Mouse (Mus musculus) liver, postnatal 0 days (tissue): ENCODE measurements around the gene Cacna2d4.
A peak's percentile ranks its signal among the peaks of the same experiment; 100 is the strongest.

Experiments used
- CTCF ChIP-seq: sonication (generic); IDR thresholded peaks from 2 replicates; pipeline ENCODE4 v1.5.1; 2016; ENCODE audit warnings: antibody characterized with exemption, low read depth
- EP300 ChIP-seq: IDR thresholded peaks from 2 replicates; pipeline ENCODE4 v1.6.1; 2016; ENCODE audit warnings: antibody characterized with exemption, low read depth, mild to moderate bottlenecking

DNA sequence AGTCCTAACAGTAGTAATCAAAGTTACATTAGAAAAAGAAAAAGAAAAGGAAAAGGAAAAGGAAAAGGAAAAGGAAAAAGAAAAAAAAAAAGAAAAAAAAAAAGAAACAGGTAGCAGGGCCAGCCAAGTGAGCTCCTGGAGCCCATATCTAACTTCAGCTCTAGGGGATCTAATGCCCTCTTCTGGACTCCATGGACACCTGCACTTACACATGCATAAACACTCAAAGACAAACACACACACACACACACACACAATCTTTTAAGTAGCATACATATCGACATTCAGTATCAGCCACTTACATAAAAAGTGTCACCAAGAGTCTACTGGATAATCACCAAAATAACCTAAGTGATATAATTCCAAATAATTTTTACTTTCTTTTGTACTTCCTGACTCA, 149.3 kb downstream of the Cacna2d4 start:
- TF ChIP-seq CTCF (peak; percentile 47), EP300 (no peak)
